Mouse (Mus musculus): ENCODE data around the gene Zbp1. TPM values are rescaled to one million over a fixed set of nuclear protein-coding genes. Genes with fewer than 3 reads are reported as not detected.

The Zbp1 gene
- total and polyA plus RNA-seq, 2 experiments from 2014 or later: 0.57 TPM; not detected in 1

DNA sequence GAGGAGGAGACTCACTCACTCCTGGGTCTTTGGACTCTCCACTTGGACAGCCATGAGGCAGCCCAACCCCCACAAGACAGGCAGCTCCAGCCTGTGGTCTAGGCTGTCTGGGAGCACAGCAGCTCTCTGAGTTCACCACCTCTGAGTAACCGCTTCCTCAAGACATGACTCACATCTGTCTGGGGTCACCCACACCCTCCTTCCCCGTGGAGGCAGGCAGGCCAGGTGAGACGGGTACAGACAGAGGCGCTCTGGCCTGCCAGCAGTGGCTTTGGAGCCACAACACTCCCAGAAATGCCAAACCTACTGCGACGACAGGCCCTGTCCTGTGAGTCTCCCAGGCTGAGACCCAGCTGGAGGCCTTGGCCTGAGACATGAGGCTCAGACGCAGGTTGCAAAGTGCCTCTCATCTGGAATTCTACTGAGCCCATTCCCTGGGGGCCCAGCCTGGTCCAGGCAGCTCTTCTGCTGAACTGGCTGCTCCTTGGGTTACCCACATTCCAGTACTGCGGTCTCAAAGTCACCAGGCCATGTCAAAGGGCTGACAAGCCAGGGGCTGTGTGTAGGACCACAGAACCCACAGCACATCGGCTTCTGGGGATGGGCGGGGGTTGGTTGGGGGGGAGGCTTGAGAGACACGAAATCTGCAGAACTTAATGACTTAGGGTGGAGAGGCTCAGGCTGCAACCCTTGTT lies 45.1 kb upstream of the Zbp1 start:
- no peak overlapping the region for H3K27ac ChIP-seq (ENCODE audit: low read depth, low read length)
- no peaks in the 10 kb centered on the region for H3K36me3 ChIP-seq (ENCODE audit: insufficient read depth, low read length)
- H3K4me1 ChIP-seq (ENCODE audit: insufficient read depth, low read length): peaks cover 8% of the 10 kb centered on the region; the same call in 1 of the 2 replicates
- ATAC-seq (ENCODE audit: low FRiP score) (no peak), DNase-seq (ENCODE audit: low spot score) (no peak)
- H3K4me2 ChIP-seq (ENCODE audit: low read depth, low read length, poor library complexity, severe bottlenecking): no peak overlapping the region
- no peaks in the 10 kb centered on the region for H3K27me3 ChIP-seq (ENCODE audit: insufficient read depth, low read length)
- H3K4me3 ChIP-seq (ENCODE audit: low read depth, low read length): no peak overlapping the region
- TF ChIP-seq CTCF (IDR thresholded peaks at IDR 0.05): no peak
- no peak overlapping the region for H3K9ac ChIP-seq (replicated peaks; ENCODE audit: low read length, poor library complexity, severe bottlenecking)
- H3K9me3 ChIP-seq (ENCODE audit: low read length): no peaks in the 10 kb centered on the region
- WGBS: 85% methylated on average over 11 of the region's 11 CpGs

DNA sequence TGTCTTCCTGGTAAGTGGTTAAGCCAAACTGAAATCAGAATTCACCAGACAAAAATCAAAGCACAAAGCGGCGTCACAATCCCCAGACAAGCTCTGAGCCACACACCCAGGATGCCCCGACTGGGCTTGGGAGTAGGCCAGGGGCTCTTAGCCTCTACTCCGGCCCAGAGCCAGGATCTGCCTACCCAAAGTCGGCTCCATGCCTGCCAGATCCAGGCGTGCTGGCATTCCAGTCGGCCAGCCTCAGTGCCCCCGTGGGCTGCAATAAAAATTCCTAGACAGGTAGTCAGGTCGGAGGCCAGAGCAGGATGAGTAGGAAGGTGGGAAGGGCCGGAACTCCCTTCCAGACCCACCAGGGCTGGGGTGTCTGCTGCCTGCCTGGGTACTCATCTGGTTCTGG lies 42.8 kb upstream of the Zbp1 start:
- Histone ChIP-seq H3K4me2 (ENCODE audit: low read depth, low read length, poor library complexity, severe bottlenecking) (no peak overlapping the region), H3K9ac (replicated peaks; ENCODE audit: low read length, poor library complexity, severe bottlenecking) (no peak overlapping the region), H3K27ac (ENCODE audit: low read depth, low read length) (no peak overlapping the region), H3K36me3 (ENCODE audit: insufficient read depth, low read length) (no peaks in the 10 kb centered on the region), H3K9me3 (ENCODE audit: low read length) (no peaks in the 10 kb centered on the region), H3K4me3 (ENCODE audit: low read depth, low read length) (no peak overlapping the region), H3K4me1 (ENCODE audit: insufficient read depth, low read length) (peaks cover 13% of the 10 kb centered on the region; the same call in 1 of the 2 replicates), H3K27me3 (ENCODE audit: insufficient read depth, low read length) (no peaks in the 10 kb centered on the region)
- ATAC-seq (ENCODE audit: low FRiP score): no peak
- TF ChIP-seq CTCF (IDR thresholded peaks at IDR 0.05): no peak
- DNase-seq (ENCODE audit: low spot score): peak; percentile 60
- 68% methylated on average over 10 of the region's 10 CpGs for WGBS

DNA sequence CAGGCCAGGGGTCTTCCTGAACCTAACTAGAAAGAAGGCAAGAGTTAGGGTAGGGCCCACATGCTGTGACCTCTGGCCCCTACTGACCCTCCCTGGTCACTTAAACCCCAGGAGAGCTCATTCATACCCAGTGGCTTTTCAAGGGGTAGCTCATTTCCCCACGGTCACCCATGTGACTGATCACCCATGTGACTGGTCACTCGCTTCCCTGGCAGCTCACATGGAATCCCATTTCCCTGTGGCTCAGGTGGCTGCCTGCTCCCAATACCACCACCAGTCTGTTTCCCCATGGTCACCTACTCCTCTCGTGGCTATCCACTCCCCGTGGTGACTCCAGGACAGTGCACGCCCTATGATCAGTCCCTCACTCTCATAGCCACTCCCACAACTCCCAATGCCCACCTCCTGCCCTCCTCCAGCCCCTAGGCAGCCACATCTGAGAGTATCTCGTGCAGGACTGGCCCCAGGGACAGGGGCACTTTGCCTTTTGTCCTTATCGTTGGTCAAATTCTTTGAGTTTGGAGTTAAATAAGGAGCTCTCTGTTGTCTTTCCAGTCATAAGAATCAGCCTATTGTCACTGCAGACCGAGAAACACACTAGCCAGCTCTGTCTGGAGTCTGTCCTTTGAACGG lies 39.9 kb upstream of the Zbp1 start:
- 32% methylated on average over 9 of the region's 9 CpGs for whole genome bisulfite sequencing

GRCm38 (mm10) chr2:173257610-173258009 lies 38.9 kb upstream of the Zbp1 start:
- H3K4me1 ChIP-seq (ENCODE audit: insufficient read depth, low read length): peaks cover 26% of the 10 kb centered on the region
- H3K36me3 ChIP-seq (ENCODE audit: insufficient read depth, low read length): no peaks in the 10 kb centered on the region
- H3K27me3 ChIP-seq (ENCODE audit: insufficient read depth, low read length): no peaks in the 10 kb centered on the region
- no peak overlapping the region for H3K27ac ChIP-seq (ENCODE audit: low read depth, low read length)
- H3K4me3 ChIP-seq (ENCODE audit: low read depth, low read length): no peak overlapping the region
- 30% methylated on average over 7 of the region's 7 CpGs for WGBS
- peak; percentile 81 for ATAC-seq (ENCODE audit: low FRiP score)
- H3K9ac ChIP-seq (replicated peaks; ENCODE audit: low read length, poor library complexity, severe bottlenecking): no peak overlapping the region; the same call in 1 of the 2 replicates
- no peaks in the 10 kb centered on the region for H3K9me3 ChIP-seq (ENCODE audit: low read length)
- H3K4me2 ChIP-seq (ENCODE audit: low read depth, low read length, poor library complexity, severe bottlenecking): no peak overlapping the region
- TF ChIP-seq CTCF (IDR thresholded peaks at IDR 0.05): no peak
- DNase-seq (ENCODE audit: low spot score): peak; percentile 93

More for the DNA sequence above, 39.9 kb upstream of the Zbp1 start:
- H3K27me3 ChIP-seq (ENCODE audit: insufficient read depth, low read length): no peaks in the 10 kb centered on the region
- no peak overlapping the region for H3K27ac ChIP-seq (ENCODE audit: low read depth, low read length)
- no peaks in the 10 kb centered on the region for H3K36me3 ChIP-seq (ENCODE audit: insufficient read depth, low read length)
- no peak overlapping the region; the same call in 1 of the 2 replicates for H3K9ac ChIP-seq (replicated peaks; ENCODE audit: low read length, poor library complexity, severe bottlenecking)
- H3K4me1 ChIP-seq (ENCODE audit: insufficient read depth, low read length): peaks cover 22% of the 10 kb centered on the region
- H3K9me3 ChIP-seq (ENCODE audit: low read length): no peaks in the 10 kb centered on the region
- DNase-seq (ENCODE audit: low spot score): no peak
- no peak for TF ChIP-seq CTCF (IDR thresholded peaks at IDR 0.05)
- ATAC-seq (ENCODE audit: low FRiP score): no peak
- H3K4me2 ChIP-seq (ENCODE audit: low read depth, low read length, poor library complexity, severe bottlenecking): no peak overlapping the region
- no peak overlapping the region for H3K4me3 ChIP-seq (ENCODE audit: low read depth, low read length)

DNA sequence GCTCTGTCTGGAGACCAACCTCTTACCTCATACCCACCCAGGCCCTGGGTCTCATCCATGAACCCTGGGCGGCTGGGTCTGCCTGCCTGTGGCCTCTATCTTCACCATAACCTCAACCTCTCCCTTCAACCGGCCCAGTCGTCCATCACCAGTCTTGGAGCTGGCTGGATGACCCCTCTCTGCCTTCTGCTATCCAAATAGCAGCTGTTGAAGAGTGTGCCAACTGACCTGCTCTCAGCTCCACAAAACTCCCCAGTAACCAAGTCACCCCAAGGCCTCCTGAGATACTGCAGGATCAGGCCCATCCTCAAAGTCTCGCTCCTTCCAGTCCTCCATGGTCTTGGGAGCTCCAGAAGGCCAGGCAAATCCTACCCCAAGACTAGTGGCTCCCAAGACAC lies 37.8 kb upstream of the Zbp1 start:
- Histone ChIP-seq H3K36me3 (ENCODE audit: insufficient read depth, low read length) (no peaks in the 10 kb centered on the region), H3K4me2 (ENCODE audit: low read depth, low read length, poor library complexity, severe bottlenecking) (no peak overlapping the region), H3K4me3 (ENCODE audit: low read depth, low read length) (no peak overlapping the region), H3K27ac (ENCODE audit: low read depth, low read length) (no peak overlapping the region), H3K27me3 (ENCODE audit: insufficient read depth, low read length) (no peaks in the 10 kb centered on the region), H3K9me3 (ENCODE audit: low read length) (no peaks in the 10 kb centered on the region), H3K9ac (replicated peaks; ENCODE audit: low read length, poor library complexity, severe bottlenecking) (no peak overlapping the region), H3K4me1 (ENCODE audit: insufficient read depth, low read length) (peaks cover 23% of the 10 kb centered on the region)
- DNase-seq (ENCODE audit: low spot score): no peak
- no peak for ATAC-seq (ENCODE audit: low FRiP score)
- WGBS: 93% methylated on average over 4 of the region's 4 CpGs
- TF ChIP-seq CTCF (IDR thresholded peaks at IDR 0.05): no peak

GRCm38 (mm10) chr2:173255810-173256551 lies 37.3 kb upstream of the Zbp1 start:
- Histone ChIP-seq H3K4me1 (ENCODE audit: insufficient read depth, low read length) (peaks cover 22% of the 10 kb centered on the region), H3K27ac (ENCODE audit: low read depth, low read length) (no peak overlapping the region), H3K4me3 (ENCODE audit: low read depth, low read length) (no peak overlapping the region), H3K9ac (replicated peaks; ENCODE audit: low read length, poor library complexity, severe bottlenecking) (no peak overlapping the region), H3K27me3 (ENCODE audit: insufficient read depth, low read length) (no peaks in the 10 kb centered on the region), H3K36me3 (ENCODE audit: insufficient read depth, low read length) (no peaks in the 10 kb centered on the region), H3K4me2 (ENCODE audit: low read depth, low read length, poor library complexity, severe bottlenecking) (no peak overlapping the region), H3K9me3 (ENCODE audit: low read length) (no peaks in the 10 kb centered on the region)
- TF ChIP-seq CTCF (IDR thresholded peaks at IDR 0.05): no peak
- no peak for DNase-seq (ENCODE audit: low spot score)
- ATAC-seq (ENCODE audit: low FRiP score): no peak
- 75% methylated on average over 7 of the region's 7 CpGs for WGBS

Measured in midbrain, postnatal 0 days (tissue).